Mouse (Mus musculus) MEL (cell line): Measurements from ENCODE around the gene Gbp6. TPM values are rescaled to one million over a fixed set of nuclear protein-coding genes. Genes with fewer than 3 reads are reported as not detected.
"Not testable (repeated sequence)": the region's sequence is repeated elsewhere in the genome, so short reads cannot be mapped to it uniquely, and the experiment has no call there.

Source experiments
- DNase-seq: peaks from one replicate; pipeline ENCODE4 v3.0.0; 2011; ENCODE audit warnings: low read depth, low spot score
- H3K27ac ChIP-seq: 2 replicates; pipeline ENCODE4 v1.5.1; 2012; ENCODE audit warnings: low read depth, mild to moderate bottlenecking, control low read depth, low read length, moderate library complexity; ENCODE audit not compliant: control insufficient read depth
- H3K27me3 ChIP-seq, 2 experiments: fragments of 150-350 bp in 1 of 2; sonication (generic) in 1 of 2; 2 replicates each; pipeline ENCODE4 v1.6.1; 2012; ENCODE audit warnings: low read length in 2 of 2, mild to moderate bottlenecking in 2 of 2, improper control_type of control experiment in 1 of 2, moderate library complexity in 1 of 2; ENCODE audit not compliant: insufficient read depth in 2 of 2, control insufficient read depth in 1 of 2
- H3K36me3 ChIP-seq, 2 experiments: 2 replicates each; pipeline ENCODE4 v1.6.1; 2012 to 2014; ENCODE audit warnings: low read length in 2 of 2, improper control_type of control experiment in 1 of 2, inconsistent platforms in 1 of 2, mild to moderate bottlenecking in 1 of 2; ENCODE audit not compliant: insufficient read depth in 2 of 2, control insufficient read depth in 1 of 2
- H3K4me1 ChIP-seq, 2 experiments: fragments of 150-350 bp in 1 of 2; sonication (generic) in 1 of 2; 2 replicates each; pipeline ENCODE4 v1.6.1; 2012; ENCODE audit warnings: low read length in 2 of 2, improper control_type of control experiment in 1 of 2, mild to moderate bottlenecking in 1 of 2; ENCODE audit not compliant: insufficient read depth in 2 of 2, control insufficient read depth in 1 of 2
- H3K4me3 ChIP-seq, 2 experiments: fragments of 150-350 bp in 1 of 2; sonication (generic) in 1 of 2; 2 replicates each; pipeline ENCODE4 v1.5.1; 2012; ENCODE audit warnings: low read depth in 2 of 2, low read length in 2 of 2, mild to moderate bottlenecking in 2 of 2, moderate library complexity in 2 of 2, control low read depth in 1 of 2, improper control_type of control experiment in 1 of 2; ENCODE audit not compliant: control insufficient read depth in 1 of 2, insufficient read depth in 1 of 2
- H3K79me2 ChIP-seq: 2 replicates; pipeline ENCODE4 v1.6.1; 2012; ENCODE audit warnings: mild to moderate bottlenecking, low read length, moderate library complexity; ENCODE audit not compliant: control insufficient read depth, poor library complexity, insufficient read depth
- H3K9ac ChIP-seq: 2 replicates; pipeline ENCODE4 v1.6.1; 2012; ENCODE audit warnings: low read depth, mild to moderate bottlenecking, control low read depth, low read length, moderate library complexity; ENCODE audit not compliant: control insufficient read depth, poor library complexity, severe bottlenecking
- H3K9me3 ChIP-seq: fragments of 150-350 bp; sonication (generic); replicated peaks from 2 replicates; pipeline ENCODE4 v1.6.1; 2012; ENCODE audit warnings: mild to moderate bottlenecking, low read length, improper control_type of control experiment, moderate library complexity; ENCODE audit not compliant: insufficient read depth
- polyA plus RNA-seq, 2 experiments: library from polyadenylated mRNA; stranded (reverse) in 1 of 2; unstranded in 1 of 2; fragments of >175 nt in 1 of 2; fragments of >200 nt in 1 of 2; gene quantifications; 2 replicates each; pipeline versions ENCODE4 v1.2.1 to v1.2.4; 2012; ENCODE audit warnings: low replicate concordance in 2 of 2, low read depth in 1 of 2; ENCODE audit not compliant: insufficient read length in 2 of 2, insufficient read depth in 1 of 2, missing spikeins in 1 of 2
- total RNA-seq: library from RNA; depleted of rRNA; stranded (reverse); fragments of 300-350 nt; gene quantifications from 2 replicates; pipeline ENCODE4 v1.2.3, GENCODE M21; 2012; rRNA removed

The Gbp6 gene
- total and polyA plus RNA-seq, 3 experiments = 0.15 TPM; not detected in 2

DNA sequence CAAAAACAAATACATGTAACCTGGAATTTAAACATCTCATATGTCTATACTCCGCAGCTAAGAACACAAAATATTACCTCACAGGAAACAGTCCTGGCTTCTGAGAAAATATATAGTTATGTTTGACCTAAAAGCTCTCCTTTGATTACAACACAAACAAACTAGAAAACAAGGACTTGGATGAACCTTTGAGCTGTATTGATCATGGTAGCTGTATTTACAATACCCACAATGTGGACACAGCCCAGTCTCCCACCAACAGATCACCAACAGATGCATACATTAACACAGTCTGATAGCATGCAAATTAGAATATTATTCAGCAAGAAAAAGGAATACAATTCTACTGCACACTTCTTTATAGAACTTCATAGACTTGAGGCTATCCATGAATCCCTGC is 55.1 kb downstream of the Gbp6 start:
- not testable (repeated sequence) for H3K9me3 ChIP-seq, H3K4me1 ChIP-seq, H3K79me2 ChIP-seq, DNase-seq, H3K27ac ChIP-seq, H3K27me3 ChIP-seq, H3K9ac ChIP-seq, H3K36me3 ChIP-seq, H3K4me3 ChIP-seq

DNA sequence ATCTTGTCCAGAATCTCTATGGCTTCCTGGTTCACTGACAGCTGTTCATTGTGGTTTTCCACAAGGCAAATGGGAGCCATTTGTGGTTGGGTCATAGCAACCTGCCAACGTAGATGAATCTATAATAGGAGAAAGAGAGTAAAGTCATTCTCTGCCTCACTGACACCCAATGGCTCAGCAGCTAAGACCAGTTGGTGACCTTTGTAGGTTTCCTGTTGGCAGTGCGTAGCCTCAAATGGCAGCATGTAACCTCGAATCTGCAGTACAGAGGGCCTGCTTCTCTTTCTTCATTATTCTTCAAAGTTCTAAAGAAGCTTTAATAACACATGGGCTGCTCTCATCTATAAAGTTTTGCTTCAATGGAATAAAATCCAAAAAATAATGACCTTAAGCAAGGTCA is 57.5 kb downstream of the Gbp6 start:
- not testable (repeated sequence) for H3K27ac ChIP-seq, H3K27me3 ChIP-seq, H3K4me1 ChIP-seq, H3K9ac ChIP-seq, DNase-seq, H3K36me3 ChIP-seq, H3K79me2 ChIP-seq, H3K9me3 ChIP-seq, H3K4me3 ChIP-seq

Other genes starting within 250 kb of the Gbp6 start
- 0.10 and 0.19 TPM in 2 replicates for gene Gbp9, start 154.2 kb downstream of the Gbp6 start, total RNA-seq
- gene Gbp9, start 154.2 kb downstream of the Gbp6 start, polyA plus RNA-seq = under 1 TPM in 1 of 2 experiments, not detected in 1; 0.10 TPM
- gene Gbp8, start 154.2 kb downstream of the Gbp6 start, total RNA-seq = not detected in 2 replicates
- not detected for gene Gbp8, start 154.2 kb downstream of the Gbp6 start, polyA plus RNA-seq
- not detected in 2 replicates for gene Gbp4, start 154.1 kb downstream of the Gbp6 start, total RNA-seq
- not detected for gene Gbp4, start 154.1 kb downstream of the Gbp6 start, polyA plus RNA-seq
- gene Gbp10, start 54.2 kb downstream of the Gbp6 start, total RNA-seq = not detected in 2 replicates
- not detected for gene Gbp10, start 54.2 kb downstream of the Gbp6 start, polyA plus RNA-seq
- gene Gm43302, start within 50 bp of the Gbp6 start, total RNA-seq = not detected in 2 replicates
- not detected for gene Gm43302, start within 50 bp of the Gbp6 start, polyA plus RNA-seq
- gene Lrrc8b, start 122.1 kb upstream of the Gbp6 start, total RNA-seq = 6.9 and 7.4 TPM in 2 replicates
- gene Lrrc8b, start 122.1 kb upstream of the Gbp6 start, polyA plus RNA-seq = 10 to 100 TPM in 1 of 2 experiments, not detected in 1; 14.0 TPM
- 25.5 and 33.0 TPM in 2 replicates for gene Lrrc8c, start 225.7 kb upstream of the Gbp6 start, total RNA-seq
- gene Lrrc8c, start 225.7 kb upstream of the Gbp6 start, polyA plus RNA-seq = 10 to 100 TPM in 1 of 2 experiments, not detected in 1; 46.0 TPM